Mouse (Mus musculus) cerebellum, adult 2 months (tissue): ENCODE results near the gene Rapgef5.

Experiments used
- CTCF ChIP-seq: fragments of 200-500 bp; IDR thresholded peaks from 2 replicates; pipeline ENCODE4 v1.5.1; 2011; ENCODE audit warnings: low read depth, mild to moderate bottlenecking, control low read depth, low read length, moderate library complexity, borderline replicate concordance; ENCODE audit not compliant: insufficient read depth
- POLR2A ChIP-seq: fragments of 200-500 bp; IDR thresholded peaks from 2 replicates; pipeline ENCODE4 v1.6.1; 2011; ENCODE audit warnings: low read length, control low read depth, borderline replicate concordance; ENCODE audit not compliant: insufficient read depth

GRCm38 (mm10) chr12:117751520-117752383 is 235.5 kb downstream of the Rapgef5 start:
- no peak for TF ChIP-seq CTCF
- TF ChIP-seq POLR2A: no peak
